Mouse (Mus musculus): Measurements from ENCODE around the gene Exoc3l2. TPM values are rescaled to one million over a fixed set of nuclear protein-coding genes. Genes with fewer than 3 reads are reported as not detected.
"Not testable (repeated sequence)": the region's sequence is repeated elsewhere in the genome, so short reads cannot be mapped to it uniquely, and the experiment has no call there.

Gene Exoc3l2
- polyA plus RNA-seq, 1 experiment, result 5.1 TPM

DNA sequence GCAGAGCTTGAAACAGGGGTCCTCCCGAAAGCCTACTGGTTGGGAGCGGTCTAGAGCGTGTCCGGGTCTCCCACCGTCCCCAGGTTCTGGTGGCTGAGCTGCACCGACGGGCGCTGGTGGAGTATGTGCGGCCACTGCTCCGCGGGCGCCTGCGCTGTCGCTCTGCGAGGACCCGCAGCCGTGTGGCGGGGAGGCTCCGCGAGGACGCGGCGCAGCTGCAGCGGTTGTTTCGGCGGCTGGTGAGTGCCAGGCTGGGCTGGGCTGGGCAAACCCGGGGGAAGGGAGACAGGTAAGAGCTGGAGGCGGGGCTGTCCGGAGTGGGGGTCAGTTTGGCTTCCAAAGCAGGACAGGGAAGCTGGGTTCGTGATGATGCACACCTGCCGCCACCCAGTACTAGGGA lies 26.4 kb downstream of the Exoc3l2 start:
- DNase-seq (ENCODE audit: low read depth), result no peak

DNA sequence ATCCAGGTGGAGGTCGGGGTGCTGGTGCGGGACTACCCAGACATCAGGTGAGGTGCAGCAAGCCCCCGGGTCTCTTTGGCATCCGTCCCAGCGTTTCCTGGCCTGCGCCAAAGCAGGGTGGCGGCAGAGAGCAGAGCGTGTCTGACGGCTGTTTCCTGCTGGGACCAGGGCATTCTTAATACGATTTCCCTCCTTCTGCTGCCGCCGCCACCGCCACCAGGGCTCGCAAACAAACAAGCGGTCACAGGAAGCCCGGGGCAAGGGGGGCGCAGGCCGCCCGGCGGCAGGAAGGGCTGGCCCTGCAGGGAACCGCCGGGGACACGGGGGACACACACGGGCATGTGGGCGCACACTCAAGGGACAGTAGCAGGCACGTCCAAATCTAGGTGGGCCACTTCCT lies 28.6 kb downstream of the Exoc3l2 start:
- no peak for DNase-seq (ENCODE audit: low read depth)

DNA sequence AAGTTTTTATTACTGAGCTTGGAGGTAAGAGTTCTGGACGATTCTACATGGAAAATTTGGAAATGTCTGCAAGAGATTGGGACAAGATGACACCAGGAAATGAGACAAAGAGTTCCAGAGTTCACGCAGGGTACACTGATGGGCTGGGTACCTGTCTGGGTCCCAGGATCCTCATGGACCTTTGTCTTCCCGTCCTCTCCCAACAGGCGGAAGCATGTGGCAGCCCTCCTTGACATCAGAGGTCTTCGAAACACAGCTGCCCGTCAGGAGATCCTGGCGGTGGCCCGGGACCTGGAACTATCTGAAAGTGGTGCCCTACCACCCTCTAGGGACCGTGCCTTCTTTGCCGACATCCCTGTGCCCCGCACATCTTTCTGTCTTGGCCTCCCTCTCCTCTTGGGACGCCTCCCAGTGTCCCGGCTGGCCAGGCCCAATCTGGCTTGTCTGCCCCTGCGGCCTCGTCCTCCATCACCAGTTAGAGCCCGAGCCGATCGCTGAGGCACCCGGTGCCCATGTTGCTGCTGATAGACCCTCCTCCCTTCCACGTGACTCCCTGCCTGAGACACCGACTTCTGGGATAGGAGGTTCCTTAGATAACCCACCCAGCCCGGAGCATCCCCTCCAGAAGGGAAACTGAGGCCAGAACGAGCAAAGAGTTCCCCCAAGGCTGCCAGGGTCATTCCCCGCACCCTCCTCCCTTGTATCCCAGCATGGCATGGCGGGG lies 31.8 kb downstream of the Exoc3l2 start:
- no peak for DNase-seq (ENCODE audit: low read depth)

DNA sequence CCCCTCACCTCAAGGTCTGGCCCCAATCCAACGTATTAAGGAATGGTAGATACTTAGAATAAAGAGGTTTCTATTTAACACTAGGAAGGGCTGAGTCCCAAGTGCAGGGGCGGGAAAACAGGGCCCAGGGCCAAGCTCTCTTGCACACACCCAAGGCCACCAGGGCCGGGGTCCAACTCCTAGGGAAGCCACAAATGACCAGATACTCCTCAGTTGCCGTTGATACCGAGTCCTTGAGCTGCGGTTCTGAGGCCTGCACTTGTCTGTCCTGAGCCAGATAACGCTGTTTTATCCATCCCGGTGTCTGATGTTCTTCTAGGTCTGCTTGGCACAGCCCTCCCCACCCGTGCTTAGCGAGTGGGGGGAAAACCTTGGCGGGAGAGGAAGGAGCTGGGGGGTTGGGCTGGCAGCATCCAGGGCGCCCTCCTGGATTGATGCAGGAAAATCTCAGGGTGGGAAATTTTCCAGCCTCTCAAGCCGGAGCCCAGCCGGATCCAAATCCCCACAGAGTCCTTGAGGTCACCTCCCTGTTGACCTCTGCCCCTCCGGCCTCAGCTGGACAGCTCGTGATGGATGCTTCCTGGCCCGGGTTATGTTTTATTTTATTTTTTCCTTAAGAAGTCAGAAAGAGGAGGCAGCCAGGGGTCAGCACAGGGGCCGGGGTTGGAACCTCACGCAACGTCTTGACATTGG lies 32.5 kb downstream of the Exoc3l2 start:
- DNase-seq (ENCODE audit: low read depth), result no peak

DNA sequence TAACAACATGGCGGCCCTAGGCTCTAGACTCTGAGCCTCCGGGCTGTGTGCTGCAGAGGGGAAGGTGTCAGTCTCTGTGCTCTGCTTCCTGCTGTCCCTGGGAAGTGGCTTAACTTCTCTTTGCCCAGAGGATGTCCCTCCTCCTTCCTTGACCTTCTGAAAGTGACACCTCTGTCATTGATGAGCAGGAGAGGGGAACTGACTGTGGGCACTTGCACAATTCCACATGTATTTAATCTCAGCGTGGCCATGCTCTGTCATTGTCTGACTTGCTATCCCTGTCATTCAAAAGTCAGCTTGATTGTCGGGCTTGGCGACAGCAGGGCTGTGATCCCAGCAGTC lies 33.1 kb downstream of the Exoc3l2 start:
- DNase-seq (ENCODE audit: low read depth), result no peak

DNA sequence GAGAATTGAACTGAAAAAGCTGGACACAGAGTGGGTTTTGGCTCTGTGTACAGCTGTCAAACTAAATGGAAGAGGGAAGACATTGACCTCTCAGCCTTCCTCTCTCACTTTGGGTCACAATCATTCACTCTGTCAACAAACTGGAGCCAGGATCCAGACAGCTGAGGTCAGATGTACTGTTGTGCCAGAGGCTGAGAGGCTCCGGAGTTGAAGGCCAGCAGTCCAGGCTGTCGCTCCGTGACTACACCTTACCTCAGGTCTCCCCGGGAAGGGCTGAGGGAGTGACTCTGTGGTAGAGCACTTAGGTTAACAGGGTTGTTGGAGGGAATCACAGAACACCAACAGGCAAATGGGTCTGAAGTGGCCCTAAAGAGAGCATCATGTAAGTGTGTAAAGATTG lies 35.2 kb downstream of the Exoc3l2 start:
- no peak for DNase-seq (ENCODE audit: low read depth)

DNA sequence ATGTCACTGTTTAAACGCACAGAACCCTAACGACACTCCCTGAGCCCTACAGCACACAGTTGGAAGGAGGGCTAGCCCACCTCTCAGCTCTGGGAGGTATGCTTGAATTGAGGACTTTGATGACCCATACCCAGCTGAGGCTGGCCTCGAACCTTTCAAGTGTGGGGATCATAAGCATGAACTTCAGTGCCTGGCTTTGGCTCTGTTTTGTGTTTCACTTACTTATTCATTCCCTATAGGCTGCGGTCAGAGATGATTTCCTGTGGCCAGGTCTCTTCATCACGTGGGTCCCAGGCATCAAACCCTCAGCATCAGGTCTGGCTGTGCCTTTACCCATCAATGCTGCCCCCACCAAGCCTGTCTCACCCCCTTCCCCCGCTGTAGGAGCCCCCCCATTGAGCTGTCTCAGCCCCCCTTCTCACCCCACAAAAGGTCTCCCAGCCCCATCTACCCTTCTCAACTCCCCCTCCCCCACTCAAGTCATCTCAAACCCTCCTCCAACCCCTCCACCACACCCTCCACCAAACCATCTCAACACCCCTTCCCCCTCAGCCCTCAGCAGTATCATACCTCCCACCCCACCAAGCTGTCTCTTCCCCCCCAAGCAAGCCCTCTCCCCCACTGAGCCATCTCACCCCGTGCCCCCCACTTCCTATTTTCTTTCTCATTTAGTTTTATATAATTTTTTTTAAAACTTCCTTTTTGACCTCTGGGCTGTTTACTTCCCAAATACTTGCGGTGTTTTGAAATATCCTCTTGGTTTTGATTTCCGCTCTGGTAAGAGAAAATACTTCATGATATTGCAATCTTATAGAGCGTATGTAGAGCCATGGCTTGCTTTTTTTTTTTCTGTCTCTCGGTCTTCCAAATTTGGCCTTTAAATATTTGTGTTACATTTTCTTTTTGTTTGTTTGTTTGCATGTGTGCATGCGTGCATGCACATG lies 37.6 kb downstream of the Exoc3l2 start:
- no peak for DNase-seq (ENCODE audit: low read depth)

DNA sequence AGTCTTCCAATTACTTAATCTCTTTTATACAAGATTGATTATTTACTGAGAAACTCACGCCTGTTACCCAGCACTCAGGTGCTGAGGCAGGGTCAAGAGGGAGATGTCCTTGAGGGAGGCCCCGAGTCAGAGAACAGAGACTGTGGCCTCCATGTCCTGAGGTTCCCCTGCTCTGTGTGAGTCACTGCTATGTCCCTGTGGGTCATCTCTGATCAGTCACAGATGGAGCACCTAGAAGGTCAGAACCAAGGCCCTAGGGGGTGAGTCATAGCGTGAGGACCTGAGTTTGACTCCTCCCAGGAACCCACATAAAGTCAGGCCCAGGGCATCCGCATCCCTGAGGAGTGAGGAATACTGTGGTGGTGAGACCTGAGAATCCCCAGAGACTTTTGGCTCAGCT lies 38.5 kb downstream of the Exoc3l2 start:
- no peak for DNase-seq (ENCODE audit: low read depth)

DNA sequence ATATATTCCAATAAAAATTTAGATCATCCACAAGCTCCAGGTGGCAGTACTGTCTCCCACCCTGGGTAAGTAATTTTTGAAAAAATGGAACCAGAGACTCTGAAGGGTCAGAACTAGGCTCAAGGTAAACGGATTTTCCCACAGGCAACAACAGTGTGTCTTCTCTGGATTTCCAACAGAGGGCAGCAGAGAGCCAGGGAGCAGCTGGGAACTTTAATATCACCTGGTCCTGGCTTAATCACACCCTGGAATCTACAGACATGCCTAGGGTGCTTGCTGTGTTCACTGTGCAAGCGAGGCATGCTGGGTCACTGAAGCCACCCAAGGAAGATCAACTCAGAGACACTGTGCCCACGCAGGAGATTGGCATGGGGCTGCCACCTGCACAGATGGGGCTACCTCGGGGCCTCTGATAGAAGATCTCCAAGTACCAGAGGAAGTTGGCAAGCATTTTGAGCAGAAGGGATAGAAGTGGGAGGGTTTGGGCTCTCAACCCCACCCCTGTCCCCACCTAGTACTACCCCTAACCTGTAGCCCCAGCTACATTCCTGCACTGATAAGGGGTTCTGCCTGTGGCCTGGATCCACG lies 40.4 kb downstream of the Exoc3l2 start:
- no peak for DNase-seq (ENCODE audit: low read depth)

DNA sequence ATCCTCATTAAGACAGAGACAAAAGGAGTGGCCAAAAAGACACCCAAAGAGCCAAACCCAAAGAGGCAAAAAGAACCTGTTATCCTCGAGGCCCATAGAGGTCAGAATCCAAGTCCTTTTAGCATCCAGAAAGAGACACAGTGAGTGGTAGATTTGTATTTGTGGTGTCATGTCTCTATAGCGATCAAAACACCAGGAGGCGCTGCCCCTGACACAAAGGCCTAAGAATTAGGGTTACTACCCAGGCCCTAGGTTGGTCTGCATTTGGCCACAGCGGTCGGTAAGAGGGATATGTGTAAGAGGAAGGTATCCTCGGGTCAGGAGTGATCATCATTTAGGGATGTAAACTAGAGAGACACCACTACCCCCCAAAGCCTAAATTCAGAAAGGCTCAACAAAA lies 43.2 kb downstream of the Exoc3l2 start:
- no peak for DNase-seq (ENCODE audit: low read depth)

DNA sequence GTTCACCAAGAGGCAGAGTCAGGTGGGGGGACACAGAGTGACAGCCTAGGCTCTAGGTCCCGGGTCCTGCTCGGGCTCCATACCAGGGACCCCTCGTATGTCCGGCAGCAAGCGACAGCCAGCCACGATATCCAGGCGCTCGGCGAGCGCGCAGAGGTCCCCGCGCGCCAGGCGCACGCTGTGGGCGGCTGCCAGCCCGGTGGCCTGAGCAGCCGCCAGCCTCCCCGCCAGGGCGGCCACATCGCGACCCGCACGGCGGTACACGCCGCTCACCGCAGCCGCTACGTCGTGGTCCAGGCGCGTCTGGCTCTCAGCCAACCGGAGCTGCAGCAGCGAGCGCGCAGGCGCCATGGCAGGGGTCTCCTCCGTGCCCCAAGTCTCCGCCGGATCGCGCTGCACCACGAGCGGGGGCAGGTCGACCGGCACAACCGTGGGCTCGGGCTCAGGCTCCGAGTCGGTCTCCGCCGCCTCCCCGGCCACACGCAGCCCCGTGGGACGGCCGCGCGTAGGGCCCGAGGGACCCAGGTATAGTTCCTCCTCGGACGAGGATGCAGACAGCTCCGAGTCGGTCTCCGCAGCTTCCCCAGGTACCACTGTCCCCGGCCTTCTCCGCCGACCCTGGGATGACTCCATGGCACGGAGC lies 44.0 kb downstream of the Exoc3l2 start:
- DNase-seq (ENCODE audit: low read depth), result no peak

DNA sequence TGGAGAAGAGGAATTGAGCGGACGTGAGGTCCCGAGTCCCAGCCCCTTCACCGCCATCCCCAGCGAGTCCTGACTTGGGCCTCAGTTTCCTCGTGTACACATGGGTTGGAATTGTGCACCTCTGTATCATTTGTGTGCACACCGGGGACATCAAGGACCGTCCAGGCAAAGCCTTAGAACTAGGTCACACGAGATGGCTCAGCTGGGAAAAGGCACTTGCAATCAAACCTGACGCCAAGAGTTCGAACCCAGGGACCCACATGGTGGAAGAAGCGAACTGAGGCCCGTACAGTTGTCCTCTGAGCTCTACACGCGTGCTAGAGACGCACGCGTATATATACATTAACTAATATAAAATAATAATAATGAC lies 44.5 kb downstream of the Exoc3l2 start:
- no peak for DNase-seq (ENCODE audit: low read depth)

DNA sequence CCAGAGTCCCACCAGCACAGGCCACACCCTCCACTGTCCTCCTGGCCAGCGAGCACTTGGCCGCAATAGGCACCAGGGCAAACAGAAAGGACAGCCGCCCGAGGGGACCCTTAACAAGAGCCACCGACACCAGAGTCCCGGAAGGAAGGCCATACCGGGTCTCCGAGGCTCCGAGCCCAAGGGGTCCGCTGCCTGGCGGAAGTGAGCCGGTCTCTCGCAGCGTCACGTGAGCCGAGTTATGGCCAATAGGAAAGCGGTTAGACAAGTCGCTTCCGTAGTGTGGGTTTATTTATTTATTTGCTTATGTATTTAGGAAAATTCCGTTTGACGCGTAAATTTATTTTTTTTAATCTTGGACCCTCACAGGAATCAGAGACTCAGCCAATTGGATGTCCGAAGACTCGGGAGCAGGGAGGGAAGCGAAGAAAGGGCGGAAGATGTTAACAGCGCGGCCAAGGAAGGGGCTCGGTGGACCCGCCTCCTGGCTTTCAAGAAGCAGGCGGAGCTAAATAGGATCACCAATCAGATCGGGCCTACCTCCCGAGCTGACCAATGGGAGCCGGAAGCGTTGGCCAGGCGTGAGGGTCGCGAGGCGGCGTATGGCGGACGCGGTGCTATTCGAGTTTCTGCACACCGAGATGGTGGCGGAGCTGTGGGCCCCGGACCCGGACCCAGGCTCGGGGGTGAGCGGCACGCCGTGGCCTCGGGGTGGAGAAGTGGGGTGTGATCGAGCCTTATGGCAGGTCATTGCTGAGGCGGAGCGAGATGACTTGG lies 45.2 kb downstream of the Exoc3l2 start, which contains the start of the genes Bloc1s3 and Trappc6a:
Bloc1s3 (minus strand) TSS at position 218 of the 774 bp plus-strand sequence.
Trappc6a (plus strand) TSS at position 246 of the 774 bp plus-strand sequence.
- no peak for DNase-seq (ENCODE audit: low read depth)

DNA sequence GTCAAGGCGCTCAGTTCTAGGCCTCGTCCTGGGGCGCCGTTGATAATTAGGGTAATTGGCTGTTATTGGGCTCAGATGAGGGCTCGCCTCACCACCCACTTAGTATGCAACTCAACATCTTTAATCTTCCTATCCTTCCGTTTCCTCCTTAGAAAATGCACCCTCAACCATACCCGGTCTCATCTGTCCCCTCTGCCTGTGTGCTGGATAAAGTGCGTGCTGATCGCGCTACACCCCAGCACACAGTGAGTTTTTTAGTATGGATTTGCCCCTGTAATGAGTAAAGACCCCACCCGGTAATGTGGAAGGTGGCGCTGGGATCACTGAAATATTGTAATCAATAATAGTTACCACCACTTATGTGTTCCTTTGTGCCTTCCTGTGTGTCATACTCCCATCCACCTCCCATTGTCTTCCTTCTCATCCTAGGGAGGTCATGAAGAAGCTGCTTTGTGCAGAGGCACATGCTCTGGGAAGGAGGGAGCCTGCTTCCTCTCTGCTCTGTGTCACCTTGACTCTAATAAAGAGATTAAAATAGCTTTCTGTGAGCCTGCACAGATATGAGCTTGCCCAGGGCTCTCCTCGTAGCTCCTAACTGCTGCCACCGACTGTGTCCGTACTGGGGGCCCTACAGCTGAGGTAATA lies 45.9 kb downstream of the Exoc3l2 start:
- no peak for DNase-seq (ENCODE audit: low read depth)

DNA sequence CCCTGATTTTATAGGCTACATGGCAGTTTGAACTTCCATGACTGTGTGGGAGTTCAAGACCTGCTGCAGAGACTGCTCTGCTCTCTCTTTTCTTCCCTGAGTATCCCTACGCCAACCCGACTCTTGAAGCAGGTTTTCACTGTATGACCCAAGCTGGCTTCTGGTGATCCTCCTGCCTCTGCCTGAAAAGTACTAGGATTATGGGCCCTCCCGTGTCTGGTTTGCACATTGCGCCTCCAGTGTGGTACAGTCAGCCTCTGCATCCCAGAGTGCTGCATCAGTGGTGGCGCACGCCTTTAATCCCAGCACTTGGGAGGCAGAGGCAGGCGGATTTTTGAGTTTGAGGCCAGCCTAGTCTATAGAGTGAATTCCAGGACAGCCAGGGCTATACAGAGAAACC lies 46.7 kb downstream of the Exoc3l2 start:
- DNase-seq (ENCODE audit: low read depth), result no peak

DNA sequence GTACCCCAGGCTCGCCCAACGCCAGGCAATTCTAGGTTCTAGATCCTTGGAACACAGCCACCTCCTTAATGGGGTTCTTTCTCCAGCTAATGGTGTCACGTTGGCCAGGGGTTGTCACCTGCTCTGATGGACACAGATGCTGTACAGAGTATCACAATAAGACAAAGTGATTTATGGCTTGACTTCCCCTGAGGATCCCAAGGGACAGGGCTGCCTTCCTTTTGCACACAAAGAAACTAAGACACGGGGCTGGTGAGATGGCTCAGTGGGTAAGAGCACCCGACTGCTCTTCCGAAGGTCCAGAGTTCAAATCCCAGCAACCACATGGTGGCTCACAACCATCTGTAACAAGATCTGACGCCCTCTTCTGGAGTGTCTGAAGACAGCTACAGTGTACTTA lies 48.8 kb downstream of the Exoc3l2 start:
- DNase-seq (ENCODE audit: low read depth), result not testable (repeated sequence)

DNA sequence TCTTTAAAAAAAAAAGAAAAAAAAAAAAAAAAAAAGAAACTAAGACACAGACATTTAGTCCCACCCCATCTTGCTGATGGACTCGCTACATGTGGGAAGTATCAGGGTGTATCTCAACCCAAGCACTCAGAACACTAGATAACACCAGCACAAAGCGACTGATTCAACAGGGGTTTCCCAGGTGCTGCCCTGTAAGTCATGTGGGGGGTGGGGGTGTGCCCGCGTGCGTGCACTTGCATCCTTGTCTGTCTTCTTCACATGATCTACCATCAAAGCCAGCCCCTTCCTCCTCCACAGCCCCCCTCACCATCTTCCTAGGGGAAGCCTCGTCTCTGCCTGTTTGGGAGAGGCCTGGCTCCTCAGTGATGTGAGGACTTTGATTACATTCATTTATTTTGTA lies 49.2 kb downstream of the Exoc3l2 start:
- DNase-seq (ENCODE audit: low read depth), result no peak

DNA sequence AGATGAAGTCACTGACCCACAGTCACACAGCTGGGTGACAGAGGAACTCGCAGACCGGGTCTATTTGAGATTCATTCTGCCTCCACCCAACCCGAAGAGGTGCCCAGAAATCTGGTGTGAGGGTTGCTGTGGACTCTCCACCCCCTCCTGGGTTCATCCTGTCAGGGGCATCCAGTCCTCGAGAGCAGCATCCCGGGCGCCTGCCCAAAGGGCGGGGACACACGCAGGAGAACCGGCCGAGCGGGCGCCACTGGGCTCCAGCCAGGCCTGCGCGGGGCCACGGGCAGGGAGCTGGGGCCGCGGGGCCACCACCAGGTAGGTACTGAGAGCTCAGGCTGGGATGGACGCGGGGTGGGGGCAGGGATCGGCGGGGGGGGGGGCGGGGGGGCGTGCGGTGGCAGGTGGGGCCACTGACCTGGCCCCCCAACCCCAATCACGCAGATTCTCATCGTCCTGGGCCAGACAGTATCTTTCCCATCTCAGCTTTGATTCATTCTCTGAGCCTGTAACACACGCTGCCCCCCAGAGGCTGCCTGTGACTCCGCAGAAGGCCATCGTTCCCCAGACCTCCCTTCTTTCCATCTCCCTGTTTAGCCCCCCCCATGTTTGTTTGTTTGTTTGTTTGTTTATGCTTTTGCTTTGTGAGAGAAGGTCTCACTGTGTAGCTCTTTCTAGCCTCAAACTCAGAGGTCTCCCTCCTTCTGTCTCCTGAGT lies 54.7 kb downstream of the Exoc3l2 start, which contains the start of gene Nkpd1:
Nkpd1 (plus strand) TSS at position 187 of the 714 bp plus-strand sequence.
- DNase-seq (ENCODE audit: low read depth), result no peak

DNA sequence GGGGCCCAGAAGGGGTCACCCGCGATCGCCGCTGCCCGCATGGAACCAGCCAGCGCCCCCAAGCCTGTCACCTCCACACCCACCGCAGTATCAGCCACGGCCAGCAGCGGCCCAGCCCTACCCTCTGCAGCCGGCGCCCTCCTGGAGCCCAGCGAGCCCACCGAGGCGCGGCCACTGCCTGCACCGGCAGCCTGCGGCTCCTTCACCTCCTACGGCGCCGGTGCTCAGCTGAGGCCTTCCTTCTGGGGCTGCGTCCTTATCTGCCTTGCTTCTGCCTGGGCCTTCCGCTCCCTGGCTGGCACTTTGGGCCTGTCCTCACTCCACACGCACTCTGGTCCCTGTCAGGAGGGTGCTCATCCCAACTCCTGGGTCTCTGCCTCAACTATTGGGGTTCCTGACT lies 56.9 kb downstream of the Exoc3l2 start:
- DNase-seq (ENCODE audit: low read depth), result no peak
